Mouse (Mus musculus) erythroid progenitor cell, adult 5-6 weeks (primary cell): Measurements from ENCODE around the gene Col4a2. TPM values are rescaled to one million over a fixed set of nuclear protein-coding genes. Genes with fewer than 3 reads are reported as not detected.

Source experiments
- ATAC-seq: replicated peaks from 2 replicates; pipeline ENCODE4 v1.8.0; 2016; ENCODE audit warnings: moderate number of reproducible peaks, mild to moderate bottlenecking, moderate TSS enrichment, inconsistent platforms; ENCODE audit not compliant: poor library complexity, low FRiP score, severe bottlenecking
- total RNA-seq, 2 experiments: library from RNA; stranded (forward) in 1 of 2; stranded (reverse) in 1 of 2; fragments of 150-400 nt in 1 of 2; fragments of 186-747, 209-891 nt in 1 of 2; gene quantifications; 2 replicates each; pipeline versions ENCODE4 v1.2.3 to v1.2.4; 2015 to 2017; ENCODE audit warnings: low replicate concordance in 2 of 2

Col4a2 gene
- total RNA-seq, 2 experiments from 2014 or later, result 0.23 TPM; not detected in 1

- no peak for ATAC-seq
Observed at GRCm38 (mm10) chr8:11292611-11293010, 20.0 kb upstream of the Col4a2 start.

GRCm38 (mm10) chr8:11296282-11296943, 16.2 kb upstream of the Col4a2 start:
- ATAC-seq, result no peak

GRCm38 (mm10) chr8:11297141-11297838, 15.3 kb upstream of the Col4a2 start:
- ATAC-seq, result no peak

- ATAC-seq, result no peak
Observed at GRCm38 (mm10) chr8:11298531-11299316, 13.9 kb upstream of the Col4a2 start.

- 0 out of 2 replicates have a peak, but pooled peaks have one; percentile 19 for ATAC-seq
Observed at GRCm38 (mm10) chr8:11299317-11299602, 13.3 kb upstream of the Col4a2 start.

GRCm38 (mm10) chr8:11300436-11300835, 12.2 kb upstream of the Col4a2 start:
- ATAC-seq, result no peak

GRCm38 (mm10) chr8:11304027-11304601, 8.5 kb upstream of the Col4a2 start:
- ATAC-seq, result no peak

GRCm38 (mm10) chr8:11305539-11305938, 7.1 kb upstream of the Col4a2 start:
- ATAC-seq, result no peak

GRCm38 (mm10) chr8:11307451-11307850, 5.2 kb upstream of the Col4a2 start:
- no peak for ATAC-seq

GRCm38 (mm10) chr8:11308570-11308998, 4.0 kb upstream of the Col4a2 start:
- no peak for ATAC-seq

- no peak for ATAC-seq
Observed at GRCm38 (mm10) chr8:11309226-11309625, 3.4 kb upstream of the Col4a2 start.

- no peak for ATAC-seq
Observed at GRCm38 (mm10) chr8:11310049-11310448, 2.6 kb upstream of the Col4a2 start.

GRCm38 (mm10) chr8:11311681-11312348, 790 bp upstream of the Col4a2 start:
- ATAC-seq, result no peak

GRCm38 (mm10) chr8:11313176-11314111, 839 bp downstream of the Col4a2 start:
- ATAC-seq, result no peak

- ATAC-seq, result no peak
Observed at GRCm38 (mm10) chr8:11314613-11315012, 2.0 kb downstream of the Col4a2 start.

- no peak for ATAC-seq
Observed at GRCm38 (mm10) chr8:11315179-11315943, 2.8 kb downstream of the Col4a2 start.

- no peak for ATAC-seq
Observed at GRCm38 (mm10) chr8:11316118-11316517, 3.5 kb downstream of the Col4a2 start.

- no peak for ATAC-seq
Observed at GRCm38 (mm10) chr8:11319405-11319804, 6.8 kb downstream of the Col4a2 start.
